Mouse (Mus musculus) midbrain, embryonic 14.5 days (tissue): Measurements from ENCODE around the gene 1700102P08Rik. TPM values are rescaled to one million over a fixed set of nuclear protein-coding genes. Genes with fewer than 3 reads are reported as not detected.
A peak's percentile ranks its signal among the peaks of the same experiment; 100 is the strongest.

ENCODE experiments used
- ATAC-seq: fragments of 200-750 bp; cut with Nextera tagmentation; 2 replicates; pipeline ENCODE4 v1.8.0; 2017; ENCODE audit warnings: moderate number of reproducible peaks, moderate library complexity; ENCODE audit not compliant: low FRiP score, low TSS enrichment
- DNase-seq: peaks from one replicate; pipeline ENCODE4 v3.0.0-alpha.2; 2015
- H3K27ac ChIP-seq: fragments of 300-500 bp; sonication (generic); replicated peaks from 2 replicates; pipeline ENCODE4 v1.5.1; 2014; ENCODE audit warnings: mild to moderate bottlenecking, low read depth, low read length, moderate library complexity
- H3K27me3 ChIP-seq: fragments of 300-500 bp; sonication (generic); 2 replicates; pipeline ENCODE4 v1.6.1; 2014; ENCODE audit warnings: low read length, control low read depth, mixed read lengths; ENCODE audit not compliant: control insufficient read depth, insufficient read depth
- H3K36me3 ChIP-seq: fragments of 300-500 bp; sonication (generic); 2 replicates; pipeline ENCODE4 v1.6.1; 2014; ENCODE audit warnings: low read length, control low read depth; ENCODE audit not compliant: control insufficient read depth, insufficient read depth
- H3K4me1 ChIP-seq: fragments of 300-500 bp; sonication (generic); 2 replicates; pipeline ENCODE4 v1.6.1; 2014; ENCODE audit warnings: mild to moderate bottlenecking, antibody characterized with exemption, low read length, control low read depth; ENCODE audit not compliant: control insufficient read depth, insufficient read depth
- H3K4me2 ChIP-seq: fragments of 300-500 bp; sonication (generic); 2 replicates; pipeline ENCODE4 v1.6.1; 2014; ENCODE audit warnings: mild to moderate bottlenecking, low read length, moderate library complexity
- H3K4me3 ChIP-seq: fragments of 300-500 bp; sonication (generic); replicated peaks from 2 replicates; pipeline ENCODE4 v1.5.1; 2014; ENCODE audit warnings: low read depth, low read length
- H3K9ac ChIP-seq: fragments of 300-500 bp; sonication (generic); replicated peaks from 2 replicates; pipeline ENCODE4 v1.6.1; 2014; ENCODE audit warnings: mild to moderate bottlenecking, low read length, moderate library complexity
- H3K9me3 ChIP-seq: fragments of 300-500 bp; sonication (generic); 2 replicates; pipeline ENCODE4 v1.6.1; 2016; ENCODE audit warnings: low read length, control low read depth, mixed read lengths; ENCODE audit not compliant: control insufficient read depth
- WGBS: fragments of 180-500 bp; shearing (Covaris S2); extraction: QIAGEN DNeasy Blood & Tissue Kit; methylation state at CpG from one replicate; pipeline ENCODE4 v1.1.7; 2014; 5-methylcytosine and 5-hydroxymethylcytosine counted together
- polyA plus RNA-seq: library from polyadenylated mRNA; unstranded; fragments of >200 nt; fragmentation: Nextera tagmentation; extraction: Ambion mirVana; gene quantifications from 2 replicates; pipeline ENCODE4 v1.2.1, GENCODE M21; 2014

The 1700102P08Rik gene
- polyA plus RNA-seq, 1 experiment from 2014 or later = 1.6 TPM

DNA sequence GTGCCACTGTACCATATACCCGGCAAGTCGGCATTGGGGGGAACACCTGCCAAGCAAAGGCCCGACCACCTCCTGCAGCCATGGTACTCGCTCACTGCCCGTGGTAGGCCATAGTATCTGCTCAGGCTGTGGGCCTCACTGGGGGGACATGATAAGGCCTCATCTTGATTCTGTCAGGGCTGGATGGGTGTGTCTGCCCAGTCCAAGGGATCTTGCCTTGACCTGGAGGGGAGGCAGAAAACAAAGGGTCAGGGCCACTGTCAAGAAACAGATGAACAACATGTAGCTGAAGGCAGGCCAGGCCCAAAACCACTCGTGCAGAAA, 58.5 kb downstream of the 1700102P08Rik start:
- Histone ChIP-seq H3K4me2 (peak overlapping the region; percentile 75), H3K9ac (peak overlapping the region; percentile 75; the same call in 1 of the 2 replicates), H3K36me3 (peaks cover 17% of the 10 kb centered on the region), H3K4me1 (peaks cover 42% of the 10 kb centered on the region), H3K9me3 (no peaks in the 10 kb centered on the region), H3K27me3 (no peaks in the 10 kb centered on the region), H3K4me3 (peak overlapping the region; percentile 60), H3K27ac (peak overlapping the region; percentile 90)
- DNase-seq (no peak), ATAC-seq (no peak; the same call in 1 of the 2 replicates)
- WGBS = 82% methylated on average over 6 of the region's 6 CpGs

DNA sequence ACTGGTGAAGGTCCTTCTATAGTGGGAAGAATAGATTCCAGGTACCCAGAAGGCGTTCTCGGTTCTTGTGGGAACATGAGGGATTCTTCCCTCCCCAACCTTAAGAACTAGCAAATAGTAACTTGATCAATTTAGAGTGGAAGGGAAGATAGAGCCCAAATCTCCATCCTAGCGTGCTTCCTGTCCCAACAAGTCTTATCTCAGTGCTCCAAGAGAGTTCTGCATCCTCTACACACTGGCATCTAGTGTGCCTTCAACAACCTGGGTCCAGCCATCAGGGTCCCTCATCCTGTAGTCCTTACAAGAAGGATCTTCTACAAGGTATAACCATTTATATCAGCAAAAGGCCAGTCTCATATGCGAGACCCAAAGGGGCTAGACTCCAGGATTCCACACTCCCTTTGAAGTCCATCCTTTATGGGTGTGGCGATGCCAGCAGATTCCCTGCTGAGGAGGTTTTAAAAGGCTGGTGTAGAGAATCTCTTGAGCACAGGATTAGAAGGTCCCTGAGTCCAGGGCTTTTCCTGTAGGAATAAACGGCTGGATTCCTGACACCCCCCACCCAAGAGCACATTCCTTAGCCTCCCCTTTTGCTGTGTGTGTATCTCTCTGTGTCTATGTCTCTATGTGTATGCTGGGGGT, 59.0 kb downstream of the 1700102P08Rik start:
- Histone ChIP-seq H3K9me3 (no peaks in the 10 kb centered on the region), H3K9ac (peak overlapping the region; percentile 75), H3K4me2 (peak overlapping the region; percentile 75), H3K4me1 (peaks cover 42% of the 10 kb centered on the region), H3K36me3 (peaks cover 17% of the 10 kb centered on the region), H3K27ac (peak overlapping the region; percentile 90), H3K4me3 (peak overlapping the region; percentile 60), H3K27me3 (no peaks in the 10 kb centered on the region)
- 48% methylated on average over 6 of the region's 6 CpGs for WGBS
- no peak for ATAC-seq
- peak; percentile 37 for DNase-seq

DNA sequence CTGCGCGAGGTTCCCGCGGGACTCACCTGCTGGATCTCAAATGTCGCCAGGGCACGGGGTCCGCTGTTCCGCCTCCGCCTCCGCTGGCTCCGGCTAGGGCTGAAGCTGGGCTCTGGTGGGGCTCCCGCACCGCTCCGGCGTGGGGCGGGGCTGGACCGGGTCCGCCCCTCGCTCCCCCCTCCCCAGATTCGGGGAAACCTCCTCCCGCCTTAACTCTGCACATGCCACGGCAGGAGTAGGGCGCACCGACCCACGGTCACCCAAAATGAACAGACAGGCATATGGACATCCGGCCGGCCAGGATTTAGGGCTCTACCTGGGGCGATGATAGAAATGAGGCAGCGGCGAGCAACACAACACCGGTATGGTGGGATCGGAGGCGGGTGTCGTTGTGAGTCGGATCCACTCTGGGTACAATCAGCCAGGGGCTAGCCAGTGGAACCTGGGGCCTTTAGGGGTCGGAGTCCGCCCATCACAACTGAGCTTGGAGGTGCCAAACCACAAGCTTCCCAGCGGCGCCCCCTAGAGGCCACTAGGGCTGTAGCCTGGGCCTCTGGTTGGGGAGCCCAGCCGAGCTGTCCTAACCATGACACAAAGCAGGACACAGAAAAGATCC, 59.8 kb downstream of the 1700102P08Rik start:
- H3K4me2 ChIP-seq = peak overlapping the region; percentile 75
- no peaks in the 10 kb centered on the region for H3K27me3 ChIP-seq
- peak overlapping the region; percentile 75 for H3K9ac ChIP-seq
- no peaks in the 10 kb centered on the region for H3K9me3 ChIP-seq
- H3K4me3 ChIP-seq = peak overlapping the region; percentile 60
- WGBS = under 1% methylated on average over 40 of the region's 40 CpGs
- peak; percentile 83 for ATAC-seq
- peaks cover 17% of the 10 kb centered on the region for H3K36me3 ChIP-seq
- H3K27ac ChIP-seq = peak overlapping the region; percentile 90
- peak; percentile 96 for DNase-seq
- H3K4me1 ChIP-seq = peaks cover 42% of the 10 kb centered on the region

DNA sequence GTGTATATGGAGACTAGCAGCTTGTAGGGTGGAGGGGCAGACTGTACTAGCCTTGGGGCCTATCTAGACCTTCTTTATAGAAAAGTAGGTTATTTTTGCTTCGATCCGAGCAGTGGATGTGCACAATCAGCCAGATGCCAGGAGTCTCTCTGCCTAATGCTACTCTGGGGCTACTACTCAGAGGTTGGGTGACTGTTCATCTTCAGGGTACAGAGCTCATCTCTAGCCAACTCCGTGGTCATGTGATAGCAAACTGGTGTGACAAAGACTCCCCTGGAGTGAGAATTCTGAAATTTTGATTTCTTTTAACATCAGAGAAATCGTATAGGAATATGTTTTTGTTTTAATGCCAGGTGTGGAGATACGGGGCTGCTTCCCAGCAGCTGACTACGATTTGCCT, 60.3 kb downstream of the 1700102P08Rik start:
- H3K9me3 ChIP-seq = no peaks in the 10 kb centered on the region
- H3K4me2 ChIP-seq = peak overlapping the region; percentile 75
- WGBS = 50% methylated on average over 6 of the region's 6 CpGs
- H3K4me3 ChIP-seq = peak overlapping the region; percentile 60
- peak overlapping the region; percentile 90 for H3K27ac ChIP-seq
- ATAC-seq = 0 out of 2 replicates have a peak, but pooled peaks have one; percentile 7
- peaks cover 12% of the 10 kb centered on the region for H3K36me3 ChIP-seq
- DNase-seq = no peak
- H3K4me1 ChIP-seq = peaks cover 42% of the 10 kb centered on the region
- H3K9ac ChIP-seq = peak overlapping the region; percentile 75
- no peaks in the 10 kb centered on the region for H3K27me3 ChIP-seq

DNA sequence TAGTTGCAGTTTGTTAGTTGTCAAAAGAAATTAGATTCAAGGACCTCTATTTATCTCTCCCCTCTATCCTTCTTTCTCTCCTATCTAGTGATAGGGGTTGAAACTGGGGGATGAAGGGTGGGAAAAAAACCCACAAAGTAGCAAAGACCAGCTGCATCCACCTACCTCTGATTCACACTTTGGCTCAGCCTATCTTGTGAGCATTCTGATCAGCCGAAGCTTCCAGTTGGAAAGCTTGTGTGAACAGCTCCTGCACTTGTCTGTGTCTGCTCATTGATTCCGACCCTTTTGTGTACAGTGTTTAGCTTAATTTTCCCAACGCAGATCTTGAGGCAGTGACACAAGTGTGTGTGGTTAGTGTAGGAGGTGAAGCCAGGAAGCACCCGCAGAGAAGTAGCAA, 60.9 kb downstream of the 1700102P08Rik start:
- WGBS = 77% methylated on average over 4 of the region's 4 CpGs
- Histone ChIP-seq H3K9ac (no peak overlapping the region; the same call in 1 of the 2 replicates), H3K27ac (no peak overlapping the region), H3K36me3 (peaks cover 7% of the 10 kb centered on the region), H3K4me2 (peak overlapping the region; percentile 75), H3K9me3 (no peaks in the 10 kb centered on the region), H3K27me3 (no peaks in the 10 kb centered on the region), H3K4me3 (peak overlapping the region; percentile 60; the same call in 1 of the 2 replicates), H3K4me1 (peaks cover 42% of the 10 kb centered on the region)
- ATAC-seq (no peak), DNase-seq (no peak)

DNA sequence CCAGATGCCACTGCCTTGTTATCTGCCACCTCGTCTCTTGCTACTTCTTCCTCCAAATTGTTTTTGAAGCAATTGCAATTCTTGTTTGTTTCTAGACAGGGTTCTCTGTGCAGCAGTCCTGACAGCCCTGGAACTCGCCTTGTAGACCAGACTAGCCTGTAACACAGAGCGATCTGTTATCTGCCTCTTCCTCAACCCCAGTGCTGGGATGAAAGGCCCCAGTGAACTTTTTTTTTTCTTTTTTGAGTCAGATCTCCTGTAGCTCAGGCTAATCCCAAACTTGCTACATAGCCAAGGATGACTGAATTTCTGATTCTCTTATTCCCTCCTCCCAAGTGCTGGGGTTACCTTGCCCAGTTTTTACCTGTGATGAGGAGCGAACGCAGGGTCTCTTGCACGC, 61.8 kb downstream of the 1700102P08Rik start:
- no peaks in the 10 kb centered on the region for H3K27me3 ChIP-seq
- ATAC-seq = no peak
- no peak overlapping the region for H3K27ac ChIP-seq
- no peaks in the 10 kb centered on the region for H3K9me3 ChIP-seq
- no peak overlapping the region for H3K4me3 ChIP-seq
- H3K4me1 ChIP-seq = peaks cover 34% of the 10 kb centered on the region
- 89% methylated on average over 6 of the region's 6 CpGs for WGBS
- DNase-seq = no peak
- no peak overlapping the region for H3K4me2 ChIP-seq
- H3K36me3 ChIP-seq = no peaks in the 10 kb centered on the region
- H3K9ac ChIP-seq = no peak overlapping the region

DNA sequence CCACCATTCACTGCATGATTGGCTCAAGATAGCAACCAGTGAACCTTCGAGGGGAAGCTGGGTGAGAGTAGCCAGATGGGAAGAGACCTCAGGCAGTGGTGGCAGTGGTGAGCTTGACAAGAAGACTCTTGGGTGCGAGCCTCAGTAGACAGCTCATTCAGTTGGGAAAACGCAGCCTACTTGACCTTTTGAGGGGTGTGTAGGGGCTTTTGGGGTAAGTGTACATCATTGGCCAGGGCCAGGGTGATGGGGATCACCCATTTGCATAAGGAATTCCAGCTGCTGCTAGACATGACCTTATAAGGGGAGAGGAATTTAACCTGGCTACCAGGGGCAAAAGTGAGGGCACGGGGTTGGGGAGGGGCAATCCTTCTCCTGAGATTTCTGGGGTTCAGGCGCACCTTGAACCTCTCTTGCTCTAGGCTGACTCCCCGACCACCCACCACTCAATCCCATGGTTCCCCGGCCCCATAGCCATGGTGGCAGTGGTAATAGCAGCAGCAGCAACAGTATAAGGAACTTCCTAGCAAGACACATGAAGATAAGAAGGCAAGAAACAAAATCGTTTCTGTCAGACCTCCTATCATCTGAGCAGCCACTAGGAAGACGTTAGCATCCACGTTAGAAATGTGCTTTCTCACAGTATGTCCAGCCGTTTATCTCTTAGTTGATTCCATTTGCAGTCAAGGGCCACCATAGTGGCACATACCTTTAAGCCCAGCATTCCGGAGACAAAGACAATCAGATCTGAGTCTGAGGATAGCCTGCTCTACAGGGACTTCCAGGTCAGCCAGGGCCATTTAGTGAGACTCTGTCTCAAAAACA, 63.4 kb downstream of the 1700102P08Rik start:
- Histone ChIP-seq H3K27me3 (no peaks in the 10 kb centered on the region), H3K4me2 (no peak overlapping the region), H3K4me1 (peaks cover 19% of the 10 kb centered on the region), H3K36me3 (no peaks in the 10 kb centered on the region), H3K27ac (no peak overlapping the region), H3K9me3 (no peaks in the 10 kb centered on the region), H3K4me3 (no peak overlapping the region), H3K9ac (no peak overlapping the region)
- ATAC-seq (no peak), DNase-seq (no peak)
- WGBS = 79% methylated on average over 12 of the region's 12 CpGs

DNA sequence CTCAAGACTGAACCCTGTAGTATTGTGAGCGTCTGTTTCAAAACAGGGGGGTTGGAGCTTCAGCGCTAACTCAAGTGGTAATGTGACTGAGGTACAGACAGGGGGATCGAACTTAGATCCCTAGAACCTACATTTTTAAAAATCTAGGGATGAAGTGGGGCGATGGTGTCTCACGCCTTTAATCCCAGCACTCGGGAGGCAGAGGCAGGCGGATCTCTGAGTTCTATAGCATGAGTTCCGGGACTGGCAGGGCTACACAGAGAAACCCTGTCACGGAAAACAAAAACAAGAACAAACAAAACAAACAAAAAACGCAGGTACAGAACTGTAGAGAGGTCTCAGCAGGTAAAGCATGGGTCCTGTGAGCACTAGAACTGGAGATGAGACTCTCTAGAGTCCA, 64.3 kb downstream of the 1700102P08Rik start:
- DNase-seq = no peak
- no peak overlapping the region for H3K4me3 ChIP-seq
- H3K9me3 ChIP-seq = no peaks in the 10 kb centered on the region
- no peaks in the 10 kb centered on the region for H3K36me3 ChIP-seq
- H3K27ac ChIP-seq = no peak overlapping the region
- ATAC-seq = no peak
- 89% methylated on average over 10 of the region's 10 CpGs for WGBS
- H3K9ac ChIP-seq = no peak overlapping the region
- peaks cover 18% of the 10 kb centered on the region for H3K4me1 ChIP-seq
- H3K4me2 ChIP-seq = no peak overlapping the region
- no peaks in the 10 kb centered on the region for H3K27me3 ChIP-seq
